In genomic region chr17:66112166-66112565, GRCm38 (mm10) we compare ENCODE assay signal across 8 mouse cellular contexts. TPM values are rescaled to one million over a fixed set of nuclear protein-coding genes. Genes with fewer than 3 reads are reported as not detected.
DNase-seq lines count a peak whose midpoint lies in the region; ATAC-seq and TF ChIP-seq lines count a peak whose summit lies in the region.

No protein-coding gene starts in this region.

- intact Hi-C loops in left cerebral cortex, adult 2 months (cut with DNase I) = no loop called here
- intact Hi-C loops in left cerebral cortex, postnatal 25 days (cut with DNase I) = no loop called here

- TF ChIP-seq CTCF in left cerebral cortex, adult 2 months (IDR thresholded peaks at IDR 0.05) = no peak

- no peak for DNase-seq in left cerebral cortex, adult 2 months (ENCODE audit: extremely low spot score in 1 of 2, low spot score in 2 of 2)
- no peak for DNase-seq in left cerebral cortex, postnatal 25 days (ENCODE audit: low spot score in 2 of 2)
- no peak for DNase-seq in embryonic facial prominence, embryonic 10.5 days (ENCODE audit: low spot score)
- DNase-seq in intestine, embryonic 14.5 days (ENCODE audit: low spot score) = no peak
- no peak for DNase-seq in cerebellum, adult 8-10 months
- DNase-seq in c-Kit-positive CD71-positive TER-119-positive erythroid progenitor cells, embryonic 14.5 days (ENCODE audit: low spot score) = no peak
- no peak for DNase-seq in spleen, postnatal 4 days (ENCODE audit: low spot score in 2 of 2)

- H3K27ac ChIP-seq in left cerebral cortex, adult 2 months = peak overlapping the region; percentile 89; the same call in 1 of the 2 replicates
- peak overlapping the region; percentile 93; the same call in 1 of the 2 replicates for H3K27ac ChIP-seq in embryonic facial prominence, embryonic 10.5 days (replicated peaks)
- no peak overlapping the region for H3K27ac ChIP-seq in intestine, embryonic 14.5 days (ENCODE audit: low read depth)
- no peak overlapping the region for H3K27ac ChIP-seq in neural tube, embryonic 12.5 days

- no peaks in the 10 kb centered on the region for H3K27me3 ChIP-seq in embryonic facial prominence, embryonic 10.5 days (replicated peaks; ENCODE audit: low read depth, poor library complexity, severe bottlenecking)
- H3K27me3 ChIP-seq in intestine, embryonic 14.5 days (replicated peaks; ENCODE audit: control insufficient read depth, insufficient read depth, low read length) = no peaks in the 10 kb centered on the region
- no peaks in the 10 kb centered on the region for H3K27me3 ChIP-seq in neural tube, embryonic 12.5 days (replicated peaks)

- peak overlapping the region; percentile 59 for H3K4me3 ChIP-seq in left cerebral cortex, adult 2 months
- peak overlapping the region; percentile 94 for H3K4me3 ChIP-seq in embryonic facial prominence, embryonic 10.5 days
- H3K4me3 ChIP-seq in intestine, embryonic 14.5 days (ENCODE audit: low read depth, low read length) = peak overlapping the region; percentile 84
- H3K4me3 ChIP-seq in neural tube, embryonic 12.5 days = peak overlapping the region; percentile 87

- no peak for ATAC-seq in intestine, embryonic 14.5 days (replicated peaks; ENCODE audit: low FRiP score, low TSS enrichment, low read depth)
- no peak for ATAC-seq in neural tube, embryonic 12.5 days (ENCODE audit: low FRiP score, low read depth)

- WGBS in embryonic facial prominence, embryonic 10.5 days = 50% methylated on average over 4 of the region's 4 CpGs
- WGBS in intestine, embryonic 14.5 days = 37% methylated on average over 4 of the region's 4 CpGs
- WGBS in neural tube, embryonic 12.5 days = 46% methylated on average over 4 of the region's 4 CpGs

- peak overlapping the region; percentile 76 for H3K9ac ChIP-seq in intestine, embryonic 14.5 days (ENCODE audit: low read length)
- peak overlapping the region; percentile 84 for H3K9ac ChIP-seq in neural tube, embryonic 12.5 days

- no peaks in the 10 kb centered on the region for H3K9me3 ChIP-seq in embryonic facial prominence, embryonic 10.5 days
- H3K9me3 ChIP-seq in intestine, embryonic 14.5 days (ENCODE audit: control insufficient read depth, low read length) = no peaks in the 10 kb centered on the region
- H3K9me3 ChIP-seq in neural tube, embryonic 12.5 days = no peaks in the 10 kb centered on the region

- peaks cover 36% of the 10 kb centered on the region for H3K36me3 ChIP-seq in embryonic facial prominence, embryonic 10.5 days (replicated peaks)
- H3K36me3 ChIP-seq in intestine, embryonic 14.5 days (ENCODE audit: control insufficient read depth, insufficient read depth, low read length) = peaks cover 34% of the 10 kb centered on the region
- H3K36me3 ChIP-seq in neural tube, embryonic 12.5 days = peaks cover 35% of the 10 kb centered on the region

- peaks cover 21% of the 10 kb centered on the region for H3K4me1 ChIP-seq in embryonic facial prominence, embryonic 10.5 days
- H3K4me1 ChIP-seq in intestine, embryonic 14.5 days (replicated peaks; ENCODE audit: control insufficient read depth, insufficient read depth, low read length) = peaks cover 16% of the 10 kb centered on the region
- peaks cover 13% of the 10 kb centered on the region for H3K4me1 ChIP-seq in neural tube, embryonic 12.5 days

- H3K4me2 ChIP-seq in intestine, embryonic 14.5 days (ENCODE audit: low read length) = peak overlapping the region; percentile 70
- peak overlapping the region; percentile 72 for H3K4me2 ChIP-seq in neural tube, embryonic 12.5 days (replicated peaks)

RNA-seq across cellular contexts. Expression of gene Washc1, which starts 0.8 kb away (rescaled TPM):
- total RNA-seq in left cerebral cortex, adult 2 months (2021) = 10 to 100 TPM; 39.2 to 46.2 TPM
- 10 to 100 TPM; 35.8 to 41.3 TPM for total RNA-seq in left cerebral cortex, postnatal 25 days (2021)
- 32.6 and 34.0 TPM in 2 replicates for polyA plus RNA-seq in embryonic facial prominence, embryonic 10.5 days (2016; fragmentation: Nextera tagmentation; extraction: Ambion mirVana)
- 34.0 and 38.0 TPM in 2 replicates for polyA plus RNA-seq in intestine, embryonic 14.5 days (2014; fragmentation: Nextera tagmentation; extraction: Ambion mirVana)
- 38.7 and 39.1 TPM in 2 replicates for polyA plus RNA-seq in neural tube, embryonic 12.5 days (2016; fragmentation: Nextera tagmentation; extraction: Ambion mirVana)

RNA-seq across cellular contexts. Expression of gene Ndufv2, which starts 10.8 kb away (rescaled TPM):
- total RNA-seq in left cerebral cortex, adult 2 months (2021) = 100 to 1,000 TPM; 219 to 240 TPM
- total RNA-seq in left cerebral cortex, postnatal 25 days (2021) = 100 to 1,000 TPM; 232 to 243 TPM
- polyA plus RNA-seq in embryonic facial prominence, embryonic 10.5 days (2016; fragmentation: Nextera tagmentation; extraction: Ambion mirVana) = 302 and 311 TPM in 2 replicates
- polyA plus RNA-seq in intestine, embryonic 14.5 days (2014; fragmentation: Nextera tagmentation; extraction: Ambion mirVana) = 379 and 401 TPM in 2 replicates
- polyA plus RNA-seq in neural tube, embryonic 12.5 days (2016; fragmentation: Nextera tagmentation; extraction: Ambion mirVana) = 299 and 308 TPM in 2 replicates

RNA-seq across cellular contexts. Expression of gene Ddx11, which starts 11.2 kb away (rescaled TPM):
- 1 to 10 TPM in 1 of 2 experiments, under 1 TPM in 1; 0.68 to 1.6 TPM for total RNA-seq in left cerebral cortex, adult 2 months (2021)
- total RNA-seq in left cerebral cortex, postnatal 25 days (2021) = 1 to 10 TPM; 1.3 to 2.0 TPM
- polyA plus RNA-seq in embryonic facial prominence, embryonic 10.5 days (2016; fragmentation: Nextera tagmentation; extraction: Ambion mirVana) = 37.5 and 41.8 TPM in 2 replicates
- 18.5 and 20.7 TPM in 2 replicates for polyA plus RNA-seq in intestine, embryonic 14.5 days (2014; fragmentation: Nextera tagmentation; extraction: Ambion mirVana)
- polyA plus RNA-seq in neural tube, embryonic 12.5 days (2016; fragmentation: Nextera tagmentation; extraction: Ambion mirVana) = 17.1 and 18.0 TPM in 2 replicates

RNA-seq across cellular contexts. Expression of gene Ankrd12, which starts 35.3 kb away (rescaled TPM):
- total RNA-seq in left cerebral cortex, adult 2 months (2021) = 100 to 1,000 TPM; 276 to 279 TPM
- total RNA-seq in left cerebral cortex, postnatal 25 days (2021) = 100 to 1,000 TPM; 168 to 176 TPM
- polyA plus RNA-seq in embryonic facial prominence, embryonic 10.5 days (2016; fragmentation: Nextera tagmentation; extraction: Ambion mirVana) = 16.1 and 19.2 TPM in 2 replicates
- 21.2 and 24.7 TPM in 2 replicates for polyA plus RNA-seq in intestine, embryonic 14.5 days (2014; fragmentation: Nextera tagmentation; extraction: Ambion mirVana)
- polyA plus RNA-seq in neural tube, embryonic 12.5 days (2016; fragmentation: Nextera tagmentation; extraction: Ambion mirVana) = 69.2 and 72.3 TPM in 2 replicates

Comparison
In these comparisons a context has a peak if more than half of its experiments do, and no peak if none do; other contexts are left out.
1. H3K27ac ChIP-seq: peak in left cerebral cortex, adult 2 months (single experiment) and embryonic facial prominence, embryonic 10.5 days (single experiment); none in intestine, embryonic 14.5 days (single experiment) and neural tube, embryonic 12.5 days (single experiment).
2. Peak in every context shown above with its lines, with median percentiles within 50 percentile points of each other: H3K4me3 ChIP-seq.